Mouse (Mus musculus) liver, embryonic 14.5 days (tissue): ENCODE data around the gene Gm973.

Source experiments
- CTCF ChIP-seq: IDR thresholded peaks from 2 replicates; pipeline ENCODE4 v1.5.1; 2016; ENCODE audit warnings: antibody characterized with exemption, low read depth, control low read depth
- EP300 ChIP-seq: IDR thresholded peaks from 2 replicates; pipeline ENCODE4 v1.6.1; 2016; ENCODE audit warnings: antibody characterized with exemption, low read depth

- TF ChIP-seq EP300 (no peak), CTCF (no peak)
Observed at GRCm38 (mm10) chr1:59482331-59482695, 33.8 kb upstream of the Gm973 start, which contains the start of gene Fzd7.
